Mouse (Mus musculus): Measurements from ENCODE around the gene Pard3b.

- TF ChIP-seq POLR2A (IDR thresholded peaks at IDR 0.05; ENCODE audit: insufficient read depth, low read length) = no peak
- no peak for TF ChIP-seq CTCF (IDR thresholded peaks at IDR 0.05; ENCODE audit: low read depth, low read length)
- no peak for TF ChIP-seq EP300 (IDR thresholded peaks at IDR 0.05; ENCODE audit: insufficient read depth, low read depth, low read length)
These were observed 509.5 kb downstream of the Pard3b start for GRCm38 (mm10) chr1:62148134-62148533.

All from ES-Bruce4 (cell line).